Mouse (Mus musculus): ENCODE results near the gene Gm20388. TPM values are rescaled to one million over a fixed set of nuclear protein-coding genes. Genes with fewer than 3 reads are reported as not detected.

The Gm20388 gene
- polyA plus RNA-seq, 1 experiment from 2014 or later = not detected

DNA sequence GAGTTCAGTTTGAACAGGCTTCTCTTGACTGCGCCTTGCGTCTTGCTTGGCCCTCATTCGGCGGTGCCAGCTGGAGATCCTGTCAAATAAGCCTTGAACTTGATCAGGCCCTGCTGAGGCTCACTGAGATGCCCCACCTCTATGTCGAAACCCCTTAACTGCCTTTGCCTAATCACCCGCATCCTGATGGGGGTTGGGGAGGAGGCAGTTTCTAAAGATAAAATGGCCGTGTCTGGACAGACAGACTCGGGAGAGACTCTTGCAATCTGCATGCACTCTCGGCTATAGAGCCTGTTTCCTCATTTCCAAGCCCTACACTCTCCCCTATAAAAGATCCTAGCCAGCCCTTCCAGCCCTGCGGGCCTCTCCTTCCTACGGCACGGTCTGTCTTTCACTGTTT, 2682.6 kb downstream of the Gm20388 start:
- Histone ChIP-seq H3K9ac (ENCODE audit: low read length) (no peak overlapping the region), H3K4me2 (no peak overlapping the region), H3K27me3 (ENCODE audit: control insufficient read depth, insufficient read depth, low read length) (no peaks in the 10 kb centered on the region), H3K27ac (ENCODE audit: low read depth, low read length) (no peak overlapping the region), H3K9me3 (ENCODE audit: control insufficient read depth, low read length) (no peaks in the 10 kb centered on the region), H3K36me3 (ENCODE audit: control insufficient read depth, insufficient read depth, low read length) (no peaks in the 10 kb centered on the region), H3K4me3 (ENCODE audit: low read depth, low read length) (no peak overlapping the region), H3K4me1 (ENCODE audit: control insufficient read depth, insufficient read depth, low read length) (no peaks in the 10 kb centered on the region)
- DNase-seq (ENCODE audit: low spot score, missing footprints) = no peak
- 78% methylated on average over 12 of the region's 12 CpGs for WGBS
- no peak for ATAC-seq (ENCODE audit: low FRiP score)

DNA sequence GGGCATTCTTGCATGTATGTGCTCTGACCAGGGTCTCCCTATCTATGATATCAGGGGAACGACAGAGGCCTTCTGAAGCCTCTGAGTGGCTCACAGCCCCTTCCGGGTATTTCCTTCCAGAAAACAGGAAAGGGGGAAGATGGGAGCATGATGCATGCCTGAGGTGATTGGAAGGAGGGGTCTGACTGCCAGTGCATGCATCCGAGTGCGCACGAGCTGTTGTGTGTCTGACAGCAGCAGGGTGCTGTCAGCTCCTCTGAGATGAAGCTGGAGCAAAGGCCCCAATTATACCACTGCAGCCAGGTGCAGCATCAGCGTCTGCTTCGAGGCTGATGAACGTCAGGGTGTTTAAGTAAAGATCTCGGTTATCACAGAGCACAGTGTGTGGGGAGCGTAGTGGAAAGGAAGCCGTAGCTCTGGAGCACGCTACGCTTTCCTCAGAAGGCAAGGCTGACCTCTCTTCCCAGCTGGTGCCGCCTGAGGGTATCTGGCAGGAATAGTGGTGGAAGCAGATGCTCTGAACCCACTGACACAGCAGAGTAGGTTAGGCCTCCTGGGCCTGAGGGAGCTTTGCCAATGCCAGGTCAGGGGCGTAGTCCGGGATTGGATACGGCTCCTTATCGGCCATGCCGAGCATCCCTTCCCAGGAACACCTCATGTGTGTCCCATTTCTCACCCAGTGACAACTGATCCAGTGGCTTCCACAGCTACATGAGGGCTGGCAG, 2683.3 kb downstream of the Gm20388 start:
- no peaks in the 10 kb centered on the region for H3K36me3 ChIP-seq (ENCODE audit: control insufficient read depth, insufficient read depth, low read length)
- H3K27me3 ChIP-seq (ENCODE audit: control insufficient read depth, insufficient read depth, low read length) = no peaks in the 10 kb centered on the region
- no peak overlapping the region for H3K27ac ChIP-seq (ENCODE audit: low read depth, low read length)
- H3K4me3 ChIP-seq (ENCODE audit: low read depth, low read length) = no peak overlapping the region
- 92% methylated on average over 19 of the region's 19 CpGs for WGBS
- no peaks in the 10 kb centered on the region for H3K4me1 ChIP-seq (ENCODE audit: control insufficient read depth, insufficient read depth, low read length)
- no peaks in the 10 kb centered on the region for H3K9me3 ChIP-seq (ENCODE audit: control insufficient read depth, low read length)
- DNase-seq (ENCODE audit: low spot score, missing footprints) (no peak), ATAC-seq (ENCODE audit: low FRiP score) (no peak)
- no peak overlapping the region for H3K4me2 ChIP-seq
- H3K9ac ChIP-seq (ENCODE audit: low read length) = no peak overlapping the region

DNA sequence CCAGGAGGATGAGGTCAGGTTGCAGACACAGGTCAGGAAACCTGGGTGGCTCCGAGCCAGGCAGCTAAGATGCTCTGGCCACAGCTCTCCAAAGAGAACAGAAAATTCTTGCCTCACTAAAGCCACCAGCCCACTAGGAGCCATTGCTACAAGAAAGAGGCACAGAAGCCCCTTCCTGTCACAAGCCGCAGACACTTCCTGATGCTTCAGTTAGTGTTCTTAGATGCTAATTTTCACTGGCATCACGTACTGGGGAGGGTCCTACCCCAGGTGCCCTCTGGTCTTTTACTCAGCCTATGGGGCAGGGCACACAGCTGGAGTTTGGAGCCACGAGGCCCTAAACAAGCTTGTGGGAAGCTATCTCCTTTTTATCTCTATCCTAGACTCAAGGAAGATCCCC, 2685.4 kb downstream of the Gm20388 start:
- no peak for ATAC-seq (ENCODE audit: low FRiP score)
- DNase-seq (ENCODE audit: low spot score, missing footprints) = no peak
- H3K4me1 ChIP-seq (ENCODE audit: control insufficient read depth, insufficient read depth, low read length) = no peaks in the 10 kb centered on the region
- H3K9ac ChIP-seq (ENCODE audit: low read length) = no peak overlapping the region
- 55% methylated on average over 4 of the region's 4 CpGs for WGBS
- no peak overlapping the region for H3K27ac ChIP-seq (ENCODE audit: low read depth, low read length)
- H3K9me3 ChIP-seq (ENCODE audit: control insufficient read depth, low read length) = no peaks in the 10 kb centered on the region
- H3K4me2 ChIP-seq = no peak overlapping the region
- no peak overlapping the region for H3K4me3 ChIP-seq (ENCODE audit: low read depth, low read length)
- no peaks in the 10 kb centered on the region for H3K27me3 ChIP-seq (ENCODE audit: control insufficient read depth, insufficient read depth, low read length)
- no peaks in the 10 kb centered on the region for H3K36me3 ChIP-seq (ENCODE audit: control insufficient read depth, insufficient read depth, low read length)

DNA sequence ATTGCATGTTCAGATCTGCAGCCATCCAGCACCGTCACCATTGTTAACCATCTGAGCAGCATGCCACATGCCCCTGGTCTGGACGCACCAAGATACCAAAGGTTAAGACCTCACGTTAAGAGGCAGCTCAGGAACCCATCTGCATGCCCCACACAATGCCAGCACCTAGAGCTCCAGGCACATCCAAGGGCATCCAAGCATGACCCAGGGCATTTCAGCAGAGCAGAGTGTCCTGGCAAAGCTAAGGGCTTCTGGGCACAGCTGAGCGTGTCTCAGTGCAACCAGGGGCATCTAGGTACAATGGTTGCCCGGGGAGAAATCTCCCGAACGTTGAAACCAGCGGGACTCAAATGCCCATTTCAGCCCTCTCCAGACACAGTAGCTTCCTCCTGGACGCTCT, 2690.0 kb downstream of the Gm20388 start:
- 88% methylated on average over 9 of the region's 9 CpGs for WGBS
- H3K27ac ChIP-seq (ENCODE audit: low read depth, low read length) = no peak overlapping the region
- DNase-seq (ENCODE audit: low spot score, missing footprints) (no peak), ATAC-seq (ENCODE audit: low FRiP score) (no peak)
- H3K4me2 ChIP-seq = no peak overlapping the region
- no peaks in the 10 kb centered on the region for H3K36me3 ChIP-seq (ENCODE audit: control insufficient read depth, insufficient read depth, low read length)
- no peak overlapping the region for H3K4me3 ChIP-seq (ENCODE audit: low read depth, low read length)
- H3K9ac ChIP-seq (ENCODE audit: low read length) = no peak overlapping the region
- H3K4me1 ChIP-seq (ENCODE audit: control insufficient read depth, insufficient read depth, low read length) = no peaks in the 10 kb centered on the region
- no peaks in the 10 kb centered on the region for H3K9me3 ChIP-seq (ENCODE audit: control insufficient read depth, low read length)
- no peaks in the 10 kb centered on the region for H3K27me3 ChIP-seq (ENCODE audit: control insufficient read depth, insufficient read depth, low read length)

DNA sequence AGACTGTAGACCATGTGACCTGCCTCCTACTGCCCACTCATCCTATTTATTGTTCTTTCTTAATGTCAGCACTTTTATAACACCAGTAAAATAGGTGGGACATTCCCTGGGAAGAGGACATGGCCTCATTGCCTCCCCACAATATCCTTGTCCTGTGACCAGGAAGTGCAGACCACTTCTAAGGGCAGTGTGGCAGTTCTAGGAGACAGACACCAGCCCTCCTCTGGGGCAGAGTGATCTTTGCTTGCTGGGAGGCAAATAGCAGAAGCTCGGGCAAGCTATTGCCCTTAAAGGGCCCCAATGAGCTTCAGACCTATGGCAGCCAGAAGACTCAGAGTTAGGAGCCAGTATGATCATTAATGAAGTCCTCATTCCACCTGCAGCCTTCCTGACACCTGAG, 2694.0 kb downstream of the Gm20388 start:
- H3K4me2 ChIP-seq = no peak overlapping the region
- no peak for ATAC-seq (ENCODE audit: low FRiP score)
- H3K9ac ChIP-seq (ENCODE audit: low read length) = no peak overlapping the region
- H3K27me3 ChIP-seq (ENCODE audit: control insufficient read depth, insufficient read depth, low read length) = no peaks in the 10 kb centered on the region
- no peaks in the 10 kb centered on the region for H3K9me3 ChIP-seq (ENCODE audit: control insufficient read depth, low read length)
- no peaks in the 10 kb centered on the region for H3K4me1 ChIP-seq (ENCODE audit: control insufficient read depth, insufficient read depth, low read length)
- no peak overlapping the region for H3K4me3 ChIP-seq (ENCODE audit: low read depth, low read length)
- no peak overlapping the region for H3K27ac ChIP-seq (ENCODE audit: low read depth, low read length)
- 72% methylated on average over 1 of the region's 1 CpGs for WGBS
- H3K36me3 ChIP-seq (ENCODE audit: control insufficient read depth, insufficient read depth, low read length) = no peaks in the 10 kb centered on the region
- DNase-seq (ENCODE audit: low spot score, missing footprints) = no peak

DNA sequence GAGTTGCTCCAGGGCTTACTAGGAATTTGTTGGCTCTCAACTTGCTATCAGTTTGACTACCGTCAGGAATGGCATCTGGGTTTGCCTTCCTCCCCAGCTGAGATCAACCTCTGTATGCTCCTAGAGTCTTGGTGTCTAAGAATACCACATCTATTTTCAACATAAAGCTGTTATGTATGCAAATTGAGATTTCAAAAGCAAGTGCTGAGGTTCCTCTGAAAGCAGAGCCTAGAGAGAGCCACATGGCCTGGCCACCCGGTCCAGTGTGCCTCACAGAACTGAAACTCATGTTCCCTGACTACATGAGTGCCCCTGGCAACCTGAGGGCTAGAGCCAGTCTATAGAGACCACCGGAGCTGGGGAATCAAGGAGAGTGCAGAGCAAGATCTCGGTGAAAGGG, 2694.7 kb downstream of the Gm20388 start:
- no peaks in the 10 kb centered on the region for H3K36me3 ChIP-seq (ENCODE audit: control insufficient read depth, insufficient read depth, low read length)
- no peak overlapping the region for H3K27ac ChIP-seq (ENCODE audit: low read depth, low read length)
- H3K4me2 ChIP-seq = no peak overlapping the region
- H3K4me1 ChIP-seq (ENCODE audit: control insufficient read depth, insufficient read depth, low read length) = peaks cover 2% of the 10 kb centered on the region; the same call in 1 of the 2 replicates
- 86% methylated on average over 4 of the region's 4 CpGs for WGBS
- ATAC-seq (ENCODE audit: low FRiP score) (no peak), DNase-seq (ENCODE audit: low spot score, missing footprints) (no peak)
- no peaks in the 10 kb centered on the region for H3K27me3 ChIP-seq (ENCODE audit: control insufficient read depth, insufficient read depth, low read length)
- H3K9me3 ChIP-seq (ENCODE audit: control insufficient read depth, low read length) = no peaks in the 10 kb centered on the region
- no peak overlapping the region for H3K4me3 ChIP-seq (ENCODE audit: low read depth, low read length)
- no peak overlapping the region for H3K9ac ChIP-seq (ENCODE audit: low read length)

DNA sequence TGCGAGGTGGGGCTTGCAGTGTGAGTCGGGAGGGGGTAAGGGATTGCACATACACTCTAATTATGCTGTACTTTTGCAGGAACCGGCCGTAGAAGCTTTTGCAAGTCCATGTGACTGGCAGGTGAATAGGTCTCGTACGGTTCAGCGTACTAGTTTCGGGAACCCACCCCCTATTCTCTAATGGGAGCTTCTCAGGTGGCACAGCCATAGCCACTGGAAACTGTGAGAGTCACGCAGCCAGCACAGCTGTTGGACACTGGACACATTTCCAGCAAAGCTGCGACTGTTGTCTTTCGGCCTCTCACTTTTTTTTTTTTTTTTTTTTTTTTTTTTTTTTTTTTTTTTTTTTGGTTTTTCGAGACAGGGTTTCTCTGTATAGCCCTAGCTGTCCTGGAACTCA, 2696.2 kb downstream of the Gm20388 start:
- Histone ChIP-seq H3K4me1 (ENCODE audit: control insufficient read depth, insufficient read depth, low read length) (peaks cover 5% of the 10 kb centered on the region), H3K4me3 (ENCODE audit: low read depth, low read length) (no peak overlapping the region), H3K27me3 (ENCODE audit: control insufficient read depth, insufficient read depth, low read length) (no peaks in the 10 kb centered on the region), H3K9me3 (ENCODE audit: control insufficient read depth, low read length) (no peaks in the 10 kb centered on the region), H3K9ac (ENCODE audit: low read length) (no peak overlapping the region), H3K36me3 (ENCODE audit: control insufficient read depth, insufficient read depth, low read length) (no peaks in the 10 kb centered on the region), H3K27ac (ENCODE audit: low read depth, low read length) (no peak overlapping the region), H3K4me2 (no peak overlapping the region)
- DNase-seq (ENCODE audit: low spot score, missing footprints) (no peak), ATAC-seq (ENCODE audit: low FRiP score) (no peak)
- 90% methylated on average over 11 of the region's 12 CpGs for WGBS

DNA sequence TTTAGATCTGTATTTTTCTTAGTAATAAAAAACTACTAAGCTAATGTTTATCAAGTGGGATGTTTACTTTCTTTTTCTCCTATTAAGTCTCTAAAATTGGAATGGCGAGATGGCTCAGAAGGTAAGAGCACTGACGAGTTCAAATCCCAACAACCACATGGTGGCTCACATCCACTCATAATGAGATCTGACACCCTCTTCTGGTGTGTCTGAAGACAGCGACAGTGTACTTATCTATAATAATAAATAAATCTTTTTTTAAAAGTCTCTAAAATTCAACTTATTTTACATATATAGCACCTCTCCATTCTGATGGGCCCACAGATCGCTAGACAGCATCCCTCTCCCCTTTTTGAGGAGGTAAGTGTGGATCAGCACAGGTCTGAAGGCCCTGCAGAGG, 2699.6 kb downstream of the Gm20388 start:
- H3K27me3 ChIP-seq (ENCODE audit: control insufficient read depth, insufficient read depth, low read length) = no peaks in the 10 kb centered on the region
- H3K4me2 ChIP-seq = peak overlapping the region; percentile 91; the same call in 1 of the 2 replicates
- no peaks in the 10 kb centered on the region for H3K9me3 ChIP-seq (ENCODE audit: control insufficient read depth, low read length)
- no peak overlapping the region for H3K9ac ChIP-seq (ENCODE audit: low read length)
- ATAC-seq (ENCODE audit: low FRiP score) (no peak), DNase-seq (ENCODE audit: low spot score, missing footprints) (no peak)
- H3K36me3 ChIP-seq (ENCODE audit: control insufficient read depth, insufficient read depth, low read length) = no peaks in the 10 kb centered on the region
- 62% methylated on average over 4 of the region's 4 CpGs for WGBS
- H3K4me1 ChIP-seq (ENCODE audit: control insufficient read depth, insufficient read depth, low read length) = peaks cover 14% of the 10 kb centered on the region
- H3K4me3 ChIP-seq (ENCODE audit: low read depth, low read length) = peak overlapping the region; percentile 62; the same call in 1 of the 2 replicates
- no peak overlapping the region for H3K27ac ChIP-seq (ENCODE audit: low read depth, low read length)

DNA sequence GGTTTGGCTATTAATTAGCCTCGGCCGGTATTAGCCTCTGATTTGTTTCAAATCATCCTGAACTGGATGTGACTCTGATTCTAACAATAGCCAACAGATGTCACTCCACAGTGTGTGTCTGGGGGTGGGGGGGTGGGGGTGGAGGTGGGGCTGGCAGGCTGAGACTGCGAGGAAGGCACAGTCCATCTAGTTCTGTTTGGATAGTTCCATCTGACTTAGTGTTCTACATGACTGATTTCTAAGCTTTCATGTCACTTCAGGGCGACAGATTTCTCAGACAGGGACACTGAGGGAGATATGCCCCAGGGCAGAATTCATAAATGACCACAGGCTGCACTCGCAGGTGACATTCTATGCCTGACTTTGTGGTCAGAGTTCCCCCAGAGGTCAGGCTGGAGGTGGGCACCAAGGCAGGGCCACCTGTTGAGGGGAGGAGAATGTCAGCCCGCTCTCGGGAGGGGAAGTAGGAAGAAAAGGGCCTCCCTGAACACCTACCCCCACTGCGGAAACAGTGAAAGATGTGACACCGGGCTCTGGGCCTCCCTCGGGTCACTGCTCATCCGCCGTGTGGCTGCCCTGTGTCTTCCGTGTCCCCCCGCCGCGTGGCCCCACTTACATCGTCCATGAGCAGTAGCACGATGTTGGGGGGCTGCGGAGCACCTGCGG, 2700.1 kb downstream of the Gm20388 start:
- Histone ChIP-seq H3K27ac (ENCODE audit: low read depth, low read length) (peak overlapping the region; percentile 35; the same call in 1 of the 2 replicates), H3K4me2 (peak overlapping the region; percentile 91), H3K4me1 (ENCODE audit: control insufficient read depth, insufficient read depth, low read length) (peaks cover 14% of the 10 kb centered on the region), H3K36me3 (ENCODE audit: control insufficient read depth, insufficient read depth, low read length) (no peaks in the 10 kb centered on the region), H3K9ac (ENCODE audit: low read length) (peak overlapping the region; percentile 76), H3K4me3 (ENCODE audit: low read depth, low read length) (peak overlapping the region; percentile 62), H3K27me3 (ENCODE audit: control insufficient read depth, insufficient read depth, low read length) (no peaks in the 10 kb centered on the region), H3K9me3 (ENCODE audit: control insufficient read depth, low read length) (no peaks in the 10 kb centered on the region)
- ATAC-seq (ENCODE audit: low FRiP score) = peak; percentile 20; the same call in 1 of the 2 replicates
- WGBS = 3% methylated on average over 19 of the region's 20 CpGs
- DNase-seq (ENCODE audit: low spot score, missing footprints) = no peak

Measured in midbrain, embryonic 11.5 days (tissue).